Mouse (Mus musculus): ENCODE measurements around the gene Med26. TPM values are rescaled to one million over a fixed set of nuclear protein-coding genes. Genes with fewer than 3 reads are reported as not detected.

The Med26 gene
- polyA plus RNA-seq, 1 experiment: 7.6 TPM

- Histone ChIP-seq H3K4me2 (ENCODE audit: low read depth) (peak within 1 kb of the TSS; percentile 98), H3ac (ENCODE audit: control insufficient read depth, insufficient read length) (peak within 1 kb of the TSS; percentile 54), H3K79me2 (ENCODE audit: control insufficient read depth, insufficient read depth) (peaks cover 57% of the 10 kb centered on the region), H3K36me3 (ENCODE audit: control insufficient read depth, insufficient read depth) (peaks cover 14% of the 10 kb centered on the region), H3K27me3 (ENCODE audit: control insufficient read depth, insufficient read depth, insufficient read length) (no peaks in the 10 kb centered on the region), H3K4me3 (peak within 1 kb of the TSS; percentile 99)
- TF ChIP-seq CEBPB (IDR thresholded peaks at IDR 0.05; ENCODE audit: insufficient read depth, poor library complexity, severe bottlenecking) (no peak), REST (IDR thresholded peaks at IDR 0.05; ENCODE audit: insufficient read depth, insufficient read length) (no peak), TCF12 (IDR thresholded peaks at IDR 0.05; ENCODE audit: insufficient read depth, poor library complexity, severe bottlenecking) (no peak), MAX (IDR thresholded peaks at IDR 0.05; ENCODE audit: low read depth) (no peak), POLR2A (IDR thresholded peaks at IDR 0.05; ENCODE audit: insufficient read length, low read depth) (peak; percentile 90), SRF (IDR thresholded peaks at IDR 0.05; ENCODE audit: control insufficient read depth, insufficient read length, low read depth) (peak; percentile 5), MYOD1 (IDR thresholded peaks at IDR 0.05; ENCODE audit: control insufficient read depth in 1 of 3, insufficient read length in 2 of 3, low read depth in 2 of 3) (peak in 2 of 3 experiments; percentile 53 to 76), MYOG (IDR thresholded peaks at IDR 0.05; ENCODE audit: control insufficient read depth in 1 of 3, insufficient read depth in 1 of 3, insufficient read length in 2 of 3, low read depth in 2 of 3) (peak; percentile 45 to 80 (median 75)), E2F4 (IDR thresholded peaks at IDR 0.05; ENCODE audit: insufficient read depth) (no peak), POLR2AphosphoS2 (IDR thresholded peaks at IDR 0.05; ENCODE audit: insufficient read length, low read depth) (peak; percentile 65), TCF3 (IDR thresholded peaks at IDR 0.05; ENCODE audit: insufficient read length, low read depth) (no peak)
Measured at GRCm38 (mm10) chr8:72570633-72571610, 22.9 kb upstream of the Med26 start, which contains the start of gene Smim7. TSS of gene Smim7 (minus strand) at chr8:72571088.

GRCm38 (mm10) chr8:72565970-72566369 lies 17.9 kb upstream of the Med26 start:
- TF ChIP-seq MYOD1 (IDR thresholded peaks at IDR 0.05; ENCODE audit: control insufficient read depth in 1 of 3, insufficient read length in 2 of 3, low read depth in 2 of 3) (peak in 1 of 3 experiments; percentile 50), MYOG (IDR thresholded peaks at IDR 0.05; ENCODE audit: control insufficient read depth in 1 of 3, insufficient read depth in 1 of 3, insufficient read length in 2 of 3, low read depth in 2 of 3) (peak; percentile 9 to 82 (median 64)), CEBPB (IDR thresholded peaks at IDR 0.05; ENCODE audit: insufficient read depth, poor library complexity, severe bottlenecking) (no peak)
- Histone ChIP-seq H3ac (ENCODE audit: control insufficient read depth, insufficient read length) (no peak overlapping the region), H3K27me3 (ENCODE audit: control insufficient read depth, insufficient read depth, insufficient read length) (no peaks in the 10 kb centered on the region), H3K4me3 (no peak overlapping the region), H3K79me2 (ENCODE audit: control insufficient read depth, insufficient read depth) (peaks cover 29% of the 10 kb centered on the region), H3K36me3 (ENCODE audit: control insufficient read depth, insufficient read depth) (peaks cover 20% of the 10 kb centered on the region), H3K4me2 (ENCODE audit: low read depth) (no peak overlapping the region)

GRCm38 (mm10) chr8:72561111-72561689 lies 13.1 kb upstream of the Med26 start:
- no peak for TF ChIP-seq TCF3 (IDR thresholded peaks at IDR 0.05; ENCODE audit: insufficient read length, low read depth)
- TF ChIP-seq CEBPB (IDR thresholded peaks at IDR 0.05; ENCODE audit: insufficient read depth, poor library complexity, severe bottlenecking): no peak
- no peak for TF ChIP-seq MAX (IDR thresholded peaks at IDR 0.05; ENCODE audit: low read depth)
- TF ChIP-seq TCF12 (IDR thresholded peaks at IDR 0.05; ENCODE audit: insufficient read depth, poor library complexity, severe bottlenecking): no peak
- TF ChIP-seq REST (IDR thresholded peaks at IDR 0.05; ENCODE audit: insufficient read depth, insufficient read length): no peak
- no peak for TF ChIP-seq E2F4 (IDR thresholded peaks at IDR 0.05; ENCODE audit: insufficient read depth)
- TF ChIP-seq POLR2A (IDR thresholded peaks at IDR 0.05; ENCODE audit: insufficient read length, low read depth): no peak
- no peak for TF ChIP-seq MYOG (IDR thresholded peaks at IDR 0.05; ENCODE audit: control insufficient read depth in 1 of 3, insufficient read depth in 1 of 3, insufficient read length in 2 of 3, low read depth in 2 of 3)
- TF ChIP-seq SRF (IDR thresholded peaks at IDR 0.05; ENCODE audit: control insufficient read depth, insufficient read length, low read depth): no peak
- TF ChIP-seq MYOD1 (IDR thresholded peaks at IDR 0.05; ENCODE audit: control insufficient read depth in 1 of 3, insufficient read length in 2 of 3, low read depth in 2 of 3): no peak
- TF ChIP-seq USF1 (IDR thresholded peaks at IDR 0.05; ENCODE audit: low read depth): no peak
- TF ChIP-seq POLR2AphosphoS2 (IDR thresholded peaks at IDR 0.05; ENCODE audit: insufficient read length, low read depth): no peak
- no peak overlapping the region for H3ac ChIP-seq (ENCODE audit: control insufficient read depth, insufficient read length)
- H3K27me3 ChIP-seq (ENCODE audit: control insufficient read depth, insufficient read depth, insufficient read length): no peaks in the 10 kb centered on the region
- H3K36me3 ChIP-seq (ENCODE audit: control insufficient read depth, insufficient read depth): peaks cover 6% of the 10 kb centered on the region
- H3K4me2 ChIP-seq (ENCODE audit: low read depth): no peak overlapping the region
- no peak overlapping the region for H3K4me3 ChIP-seq
- peaks cover 3% of the 10 kb centered on the region for H3K79me2 ChIP-seq (ENCODE audit: control insufficient read depth, insufficient read depth)

GRCm38 (mm10) chr8:72555770-72556169 lies 7.7 kb upstream of the Med26 start:
- Histone ChIP-seq H3K79me2 (ENCODE audit: control insufficient read depth, insufficient read depth) (no peaks in the 10 kb centered on the region), H3ac (ENCODE audit: control insufficient read depth, insufficient read length) (no peak overlapping the region), H3K27me3 (ENCODE audit: control insufficient read depth, insufficient read depth, insufficient read length) (no peaks in the 10 kb centered on the region), H3K36me3 (ENCODE audit: control insufficient read depth, insufficient read depth) (no peaks in the 10 kb centered on the region), H3K4me3 (no peak overlapping the region), H3K4me2 (ENCODE audit: low read depth) (no peak overlapping the region)
- TF ChIP-seq TCF12 (IDR thresholded peaks at IDR 0.05; ENCODE audit: insufficient read depth, poor library complexity, severe bottlenecking) (no peak), USF1 (IDR thresholded peaks at IDR 0.05; ENCODE audit: low read depth) (no peak), CEBPB (IDR thresholded peaks at IDR 0.05; ENCODE audit: insufficient read depth, poor library complexity, severe bottlenecking) (no peak), MYOG (IDR thresholded peaks at IDR 0.05; ENCODE audit: control insufficient read depth in 1 of 3, insufficient read depth in 1 of 3, insufficient read length in 2 of 3, low read depth in 2 of 3) (no peak), E2F4 (IDR thresholded peaks at IDR 0.05; ENCODE audit: insufficient read depth) (no peak), REST (IDR thresholded peaks at IDR 0.05; ENCODE audit: insufficient read depth, insufficient read length) (no peak), POLR2A (IDR thresholded peaks at IDR 0.05; ENCODE audit: insufficient read length, low read depth) (no peak), TCF3 (IDR thresholded peaks at IDR 0.05; ENCODE audit: insufficient read length, low read depth) (no peak), MYOD1 (IDR thresholded peaks at IDR 0.05; ENCODE audit: control insufficient read depth in 1 of 3, insufficient read length in 2 of 3, low read depth in 2 of 3) (no peak), POLR2AphosphoS2 (IDR thresholded peaks at IDR 0.05; ENCODE audit: insufficient read length, low read depth) (no peak), MAX (IDR thresholded peaks at IDR 0.05; ENCODE audit: low read depth) (no peak), SRF (IDR thresholded peaks at IDR 0.05; ENCODE audit: control insufficient read depth, insufficient read length, low read depth) (no peak)
